7 mouse cellular contexts compared by ENCODE assay signal in genomic region chr11:42181973-42182824, GRCm38 (mm10). TPM values are rescaled to one million over a fixed set of nuclear protein-coding genes. Genes with fewer than 3 reads are reported as not detected.
DNase-seq lines count a peak whose midpoint lies in the region; ATAC-seq and TF ChIP-seq lines count a peak whose summit lies in the region.

No protein-coding gene starts in this region.

- no peak for TF ChIP-seq CTCF in ES-Bruce4 (IDR thresholded peaks at IDR 0.05; ENCODE audit: low read depth, low read length)

- DNase-seq in adrenal gland, postnatal 25 days, result peak; percentile 23
- peak; percentile 66 for DNase-seq in retina, embryonic 14.5 days (ENCODE audit: low spot score)

- H3K27me3 ChIP-seq in ES-Bruce4 (ENCODE audit: control insufficient read depth, insufficient read depth, low read length, poor library complexity, severe bottlenecking), result peaks cover 1% of the 10 kb centered on the region; the same call in 1 of the 2 replicates
- peaks cover 9% of the 10 kb centered on the region; the same call in 1 of the 2 replicates for H3K27me3 ChIP-seq in embryonic facial prominence, embryonic 15.5 days
- no peaks in the 10 kb centered on the region for H3K27me3 ChIP-seq in hindbrain, embryonic 16.5 days (replicated peaks; ENCODE audit: control insufficient read depth, insufficient read depth, low read length)
- H3K27me3 ChIP-seq in limb, embryonic 13.5 days, result peaks cover 35% of the 10 kb centered on the region

- ATAC-seq in embryonic facial prominence, embryonic 15.5 days (ENCODE audit: insufficient number of reproducible peaks, low FRiP score, low TSS enrichment, low read depth), result no peak
- ATAC-seq in hindbrain, embryonic 16.5 days, result peak; percentile 93
- peak; percentile 66; the same call in 1 of the 2 replicates for ATAC-seq in limb, embryonic 13.5 days (ENCODE audit: low FRiP score, low read depth)
- no peak for ATAC-seq in megakaryocyte-erythroid progenitor cell, adult 5-6 weeks (replicated peaks; ENCODE audit: low FRiP score, low TSS enrichment, poor library complexity, severe bottlenecking)

- peak overlapping the region; percentile 34 for H3K4me3 ChIP-seq in ES-Bruce4 (ENCODE audit: low read depth, low read length)
- peak overlapping the region; percentile 52 for H3K4me3 ChIP-seq in embryonic facial prominence, embryonic 15.5 days (replicated peaks)
- peak overlapping the region; percentile 61 for H3K4me3 ChIP-seq in hindbrain, embryonic 16.5 days (ENCODE audit: low read length)
- peak overlapping the region; percentile 57 for H3K4me3 ChIP-seq in limb, embryonic 13.5 days

- peak overlapping the region; percentile 84 for H3K4me2 ChIP-seq in embryonic facial prominence, embryonic 15.5 days (replicated peaks)
- H3K4me2 ChIP-seq in hindbrain, embryonic 16.5 days (ENCODE audit: low read length), result peak overlapping the region; percentile 76
- peak overlapping the region; percentile 89 for H3K4me2 ChIP-seq in limb, embryonic 13.5 days (replicated peaks)

- no peak for TF ChIP-seq EP300 in ES-Bruce4 (IDR thresholded peaks at IDR 0.05; ENCODE audit: insufficient read depth, low read depth, low read length)

- 0 out of 2 replicates have a peak overlapping the region, but pooled peaks have one; percentile 9 for H3K9ac ChIP-seq in ES-Bruce4 (ENCODE audit: low read depth, poor library complexity, severe bottlenecking)
- peak overlapping the region; percentile 28; the same call in 1 of the 2 replicates for H3K9ac ChIP-seq in embryonic facial prominence, embryonic 15.5 days
- H3K9ac ChIP-seq in hindbrain, embryonic 16.5 days (ENCODE audit: low read depth, low read length), result peak overlapping the region; percentile 77
- H3K9ac ChIP-seq in limb, embryonic 13.5 days, result peak overlapping the region; percentile 71

- WGBS in embryonic facial prominence, embryonic 15.5 days, result under 1% methylated on average over 35 of the region's 35 CpGs
- WGBS in hindbrain, embryonic 16.5 days, result 0% methylated on average over 35 of the region's 35 CpGs
- WGBS in limb, embryonic 13.5 days, result under 1% methylated on average over 35 of the region's 35 CpGs

- H3K9me3 ChIP-seq in ES-Bruce4 (replicated peaks; ENCODE audit: control insufficient read depth, insufficient read depth, low read length, poor library complexity, severe bottlenecking), result no peaks in the 10 kb centered on the region
- no peaks in the 10 kb centered on the region for H3K9me3 ChIP-seq in embryonic facial prominence, embryonic 15.5 days (replicated peaks)
- no peaks in the 10 kb centered on the region for H3K9me3 ChIP-seq in hindbrain, embryonic 16.5 days (ENCODE audit: control insufficient read depth, low read length)
- H3K9me3 ChIP-seq in limb, embryonic 13.5 days, result no peaks in the 10 kb centered on the region

- H3K36me3 ChIP-seq in ES-Bruce4 (ENCODE audit: control insufficient read depth, insufficient read depth, low read length, poor library complexity, severe bottlenecking), result no peaks in the 10 kb centered on the region
- no peaks in the 10 kb centered on the region for H3K36me3 ChIP-seq in embryonic facial prominence, embryonic 15.5 days
- no peaks in the 10 kb centered on the region for H3K36me3 ChIP-seq in hindbrain, embryonic 16.5 days (ENCODE audit: control insufficient read depth, insufficient read depth, low read length)
- no peaks in the 10 kb centered on the region for H3K36me3 ChIP-seq in limb, embryonic 13.5 days

- H3K4me1 ChIP-seq in ES-Bruce4 (ENCODE audit: control insufficient read depth, insufficient read depth, low read length), result no peaks in the 10 kb centered on the region
- peaks cover 6% of the 10 kb centered on the region; the same call in 1 of the 2 replicates for H3K4me1 ChIP-seq in embryonic facial prominence, embryonic 15.5 days
- no peaks in the 10 kb centered on the region for H3K4me1 ChIP-seq in hindbrain, embryonic 16.5 days (ENCODE audit: control insufficient read depth, insufficient read depth, low read depth, low read length)
- H3K4me1 ChIP-seq in limb, embryonic 13.5 days, result peaks cover 10% of the 10 kb centered on the region

- no peak for TF ChIP-seq POLR2A in ES-Bruce4 (IDR thresholded peaks at IDR 0.05; ENCODE audit: insufficient read depth, low read length)

- H3K27ac ChIP-seq in ES-Bruce4 (ENCODE audit: insufficient read depth, low read length), result no peak overlapping the region
- H3K27ac ChIP-seq in embryonic facial prominence, embryonic 15.5 days (replicated peaks), result no peak overlapping the region
- peak overlapping the region; percentile 86 for H3K27ac ChIP-seq in hindbrain, embryonic 16.5 days (ENCODE audit: low read depth, low read length)
- H3K27ac ChIP-seq in limb, embryonic 13.5 days, result no peak overlapping the region

RNA-seq across cellular contexts. Expression of gene Gabra1, which starts 0.5 kb away (rescaled TPM):
- not detected in 2 replicates for polyA plus RNA-seq in ES-Bruce4 (2011; ENCODE audit: insufficient read depth, insufficient read length, low read depth, missing spikeins)
- 1.0 TPM in 1 of 2 replicates, not detected in the other for total RNA-seq in adrenal gland, postnatal 25 days (2021)
- 3.6 and 3.8 TPM in 2 replicates for polyA plus RNA-seq in embryonic facial prominence, embryonic 15.5 days (2015; fragmentation: Nextera tagmentation; extraction: Ambion mirVana)
- polyA plus RNA-seq in hindbrain, embryonic 16.5 days (2015; fragmentation: Nextera tagmentation; extraction: Ambion mirVana), result 24.2 and 24.8 TPM in 2 replicates
- 1.4 and 1.5 TPM in 2 replicates for polyA plus RNA-seq in limb, embryonic 13.5 days (2015; fragmentation: Nextera tagmentation; extraction: Ambion mirVana)
- not detected in 2 replicates for total RNA-seq in megakaryocyte-erythroid progenitor cell, adult 5-6 weeks (2014; fragmentation: Nextera tagmentation)
- not detected in 2 replicates for total RNA-seq in megakaryocyte-erythroid progenitor cell, adult 5-6 weeks (2017)

Comparison
In these comparisons a context has a peak if more than half of its experiments do, and no peak if none do; other contexts are left out.
1. H3K9ac ChIP-seq: peak in every context shown above with its lines; median percentile 77 in hindbrain, embryonic 16.5 days; 71 in limb, embryonic 13.5 days; 28 in embryonic facial prominence, embryonic 15.5 days; 9 in ES-Bruce4.
2. ATAC-seq: peak in hindbrain, embryonic 16.5 days (single experiment) and limb, embryonic 13.5 days (single experiment); none in embryonic facial prominence, embryonic 15.5 days (single experiment) and megakaryocyte-erythroid progenitor cell, adult 5-6 weeks (single experiment).
3. Peak in every context shown above with its lines, with median percentiles within 50 percentile points of each other: H3K4me3 ChIP-seq and H3K4me2 ChIP-seq.